Mouse (Mus musculus): ENCODE measurements around the gene Rnf26. TPM values are rescaled to one million over a fixed set of nuclear protein-coding genes. Genes with fewer than 3 reads are reported as not detected.

Gene Rnf26
- polyA plus RNA-seq, 1 experiment = not detected

DNA sequence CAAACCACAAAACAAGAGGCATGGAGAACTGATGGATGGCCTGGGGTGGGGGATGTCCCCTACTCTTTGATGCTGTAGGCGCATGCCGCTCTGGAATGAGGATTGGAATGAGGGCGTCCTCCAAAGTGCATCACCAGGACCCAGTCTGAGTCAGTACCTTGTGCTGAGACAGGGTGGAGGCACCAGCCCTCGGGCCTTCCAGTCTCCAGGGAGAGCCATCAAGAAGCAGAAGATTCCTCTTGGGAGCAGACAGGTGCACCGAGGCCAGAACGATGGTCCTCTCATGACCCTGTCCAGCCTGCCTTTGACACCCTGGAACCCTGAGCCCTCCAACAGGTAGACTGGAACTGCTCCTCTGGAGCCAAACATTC, 45.4 kb downstream of the Rnf26 start:
- TF ChIP-seq POLR2A (IDR thresholded peaks at IDR 0.05; ENCODE audit: insufficient read depth, low read depth, low read length) (no peak), CTCF (IDR thresholded peaks at IDR 0.05; ENCODE audit: insufficient read depth, low read depth, low read length) (no peak)
- 88% methylated on average over 6 of the region's 6 CpGs for WGBS
- Histone ChIP-seq H3K4me1 (ENCODE audit: control insufficient read depth, insufficient read depth, low read length) (peaks cover 24% of the 10 kb centered on the region), H3K27ac (ENCODE audit: insufficient read depth, low read depth, low read length) (no peak overlapping the region), H3K4me3 (ENCODE audit: insufficient read depth, low read depth, low read length) (no peak overlapping the region)

DNA sequence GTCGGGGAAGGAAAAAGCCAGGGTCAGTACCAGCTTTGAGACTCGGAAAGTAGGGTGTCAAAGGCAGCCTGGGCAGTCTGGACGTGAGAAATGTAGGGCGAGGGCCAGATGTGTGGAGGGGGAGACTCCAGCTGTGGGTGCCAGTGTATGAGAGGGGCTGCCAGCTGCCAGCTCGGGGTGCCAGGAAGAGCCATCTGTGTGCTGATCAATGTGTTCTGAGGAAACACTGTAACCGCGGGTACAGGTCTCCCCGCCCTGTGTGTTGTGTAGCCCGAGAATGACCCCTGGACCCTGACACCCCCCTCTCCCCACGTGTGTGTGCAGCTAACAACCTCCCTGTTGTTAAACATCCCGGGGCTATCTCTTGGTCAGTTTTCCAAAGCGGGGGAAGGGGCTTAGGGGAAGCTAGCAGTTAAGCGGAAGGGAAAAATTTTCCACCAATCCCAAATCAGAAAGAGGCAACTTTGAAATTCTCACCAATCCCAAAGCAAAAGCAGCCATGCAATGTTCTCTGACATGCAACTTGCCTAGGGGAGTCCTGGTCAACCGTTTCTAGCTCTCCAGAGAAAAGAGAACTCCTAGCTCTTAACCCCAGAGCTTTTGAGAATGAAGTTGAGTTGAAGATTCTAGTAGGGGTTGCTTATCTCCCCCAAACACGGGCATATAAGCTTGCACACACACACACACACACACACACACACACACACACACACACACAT, 45.9 kb downstream of the Rnf26 start:
- peak; percentile 2; the same call in 1 of the 2 replicates for TF ChIP-seq POLR2A (IDR thresholded peaks at IDR 0.05; ENCODE audit: insufficient read depth, low read depth, low read length)
- no peak for TF ChIP-seq CTCF (IDR thresholded peaks at IDR 0.05; ENCODE audit: insufficient read depth, low read depth, low read length)
- 2% methylated on average over 15 of the region's 15 CpGs for WGBS
- H3K27ac ChIP-seq (ENCODE audit: insufficient read depth, low read depth, low read length) = peak overlapping the region; percentile 79
- H3K4me1 ChIP-seq (ENCODE audit: control insufficient read depth, insufficient read depth, low read length) = peaks cover 19% of the 10 kb centered on the region
- H3K4me3 ChIP-seq (ENCODE audit: insufficient read depth, low read depth, low read length) = peak overlapping the region; percentile 65

DNA sequence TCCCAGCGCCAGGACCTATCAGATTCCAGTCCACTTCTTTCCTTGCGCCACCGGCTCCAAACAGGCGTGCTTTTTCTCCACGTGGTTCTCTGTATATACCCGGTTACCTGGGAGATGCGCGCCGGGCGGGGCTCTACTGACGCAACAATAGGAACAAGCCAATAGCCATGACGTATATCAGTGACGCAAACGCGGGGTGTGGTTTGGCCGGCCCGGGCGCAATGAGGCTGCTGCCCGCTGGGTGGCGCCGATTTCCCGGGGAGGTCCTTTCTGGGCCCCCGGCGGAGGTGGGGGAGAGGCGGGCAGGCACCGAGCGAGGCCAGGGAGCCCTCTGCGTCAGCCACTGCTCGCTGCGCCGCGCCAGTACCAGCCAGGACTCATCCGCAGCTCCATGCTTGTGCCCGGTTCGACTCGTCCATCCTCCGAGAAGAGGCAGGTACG, 46.5 kb downstream of the Rnf26 start, which contains the start of gene Usp2:
Gene Usp2, plus strand, starts transcription at position 237 of the 441 bp plus-strand sequence.
- WGBS = under 1% methylated on average over 38 of the region's 38 CpGs
- peak within 1 kb of the TSS; percentile 65 for H3K4me3 ChIP-seq (ENCODE audit: insufficient read depth, low read depth, low read length)
- peak within 1 kb of the TSS; percentile 79 for H3K27ac ChIP-seq (ENCODE audit: insufficient read depth, low read depth, low read length)
- H3K4me1 ChIP-seq (ENCODE audit: control insufficient read depth, insufficient read depth, low read length) = peaks cover 13% of the 10 kb centered on the region
- peak; percentile 39; the same call in 1 of the 2 replicates for TF ChIP-seq POLR2A (IDR thresholded peaks at IDR 0.05; ENCODE audit: insufficient read depth, low read depth, low read length)
- peak; percentile 81 for TF ChIP-seq CTCF (IDR thresholded peaks at IDR 0.05; ENCODE audit: insufficient read depth, low read depth, low read length)

DNA sequence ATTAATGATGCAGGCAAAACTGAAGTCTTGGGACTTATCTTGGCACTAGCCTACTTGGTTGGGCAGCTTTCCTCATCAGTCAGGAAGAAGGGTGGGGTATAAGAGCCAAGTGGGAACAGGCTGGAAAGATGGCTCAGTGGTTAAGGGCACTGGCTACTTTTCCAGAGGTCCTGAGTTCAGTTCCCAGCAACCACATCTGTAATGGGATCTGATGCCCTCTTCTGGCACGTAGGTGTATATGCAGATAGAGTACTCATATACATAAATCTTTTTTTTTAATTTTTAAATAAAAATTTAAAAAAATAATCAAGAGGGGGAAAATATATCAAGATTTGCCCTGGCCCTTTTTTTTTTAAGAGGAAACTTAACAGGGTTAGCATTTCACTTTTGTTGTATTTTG, 48.1 kb downstream of the Rnf26 start:
- no peak overlapping the region for H3K4me3 ChIP-seq (ENCODE audit: insufficient read depth, low read depth, low read length)
- peaks cover 6% of the 10 kb centered on the region for H3K4me1 ChIP-seq (ENCODE audit: control insufficient read depth, insufficient read depth, low read length)
- H3K27ac ChIP-seq (ENCODE audit: insufficient read depth, low read depth, low read length) = no peak overlapping the region
- WGBS = 40% methylated on average over 1 of the region's 1 CpGs
- TF ChIP-seq CTCF (IDR thresholded peaks at IDR 0.05; ENCODE audit: insufficient read depth, low read depth, low read length) = no peak
- TF ChIP-seq POLR2A (IDR thresholded peaks at IDR 0.05; ENCODE audit: insufficient read depth, low read depth, low read length) = no peak

DNA sequence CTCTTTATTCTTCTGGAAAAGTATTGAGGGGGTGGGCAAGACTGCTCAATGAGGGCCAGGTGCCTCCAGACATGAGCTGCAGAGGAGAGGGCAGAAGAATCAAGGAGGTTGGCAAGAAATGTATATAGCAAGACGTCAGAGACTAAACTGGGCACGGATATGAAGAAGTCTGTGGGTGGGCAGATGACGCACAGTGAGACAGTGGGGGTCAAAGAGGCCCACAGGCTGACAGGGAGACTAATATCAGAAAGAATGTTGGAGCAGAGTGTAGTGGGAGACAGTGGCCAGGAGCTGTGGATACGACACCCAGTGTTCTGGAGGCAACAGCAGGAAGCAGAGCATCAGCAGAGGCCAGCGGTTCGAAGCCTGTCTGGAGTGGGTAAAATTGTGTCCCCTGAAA, 54.7 kb downstream of the Rnf26 start:
- TF ChIP-seq POLR2A (IDR thresholded peaks at IDR 0.05; ENCODE audit: insufficient read depth, low read depth, low read length) = no peak
- no peak for TF ChIP-seq CTCF (IDR thresholded peaks at IDR 0.05; ENCODE audit: insufficient read depth, low read depth, low read length)
- no peaks in the 10 kb centered on the region for H3K4me1 ChIP-seq (ENCODE audit: control insufficient read depth, insufficient read depth, low read length)
- no peak overlapping the region for H3K4me3 ChIP-seq (ENCODE audit: insufficient read depth, low read depth, low read length)
- WGBS = 86% methylated on average over 6 of the region's 6 CpGs
- no peak overlapping the region for H3K27ac ChIP-seq (ENCODE audit: insufficient read depth, low read depth, low read length)

DNA sequence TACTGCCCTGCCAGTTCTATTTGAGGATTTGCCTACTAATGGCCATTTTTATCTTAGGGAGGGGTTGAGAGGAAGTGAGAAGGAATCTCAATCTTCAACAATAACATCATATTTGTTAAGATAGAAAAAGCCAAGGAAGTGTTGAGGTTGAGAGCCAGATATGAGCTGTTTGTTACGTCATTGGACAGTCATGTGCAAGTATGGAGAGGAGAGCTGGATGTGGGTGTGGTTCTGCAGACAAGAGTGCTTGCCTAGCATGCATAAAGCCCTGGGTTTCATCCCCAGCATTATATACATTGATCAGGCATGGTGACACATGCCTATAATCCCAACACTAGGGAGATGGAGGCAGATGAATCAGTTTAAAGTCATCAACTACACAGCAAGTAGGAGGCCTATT, 59.4 kb downstream of the Rnf26 start:
- no peak overlapping the region for H3K27ac ChIP-seq (ENCODE audit: insufficient read depth, low read depth, low read length)
- WGBS = 77% methylated on average over 1 of the region's 1 CpGs

DNA sequence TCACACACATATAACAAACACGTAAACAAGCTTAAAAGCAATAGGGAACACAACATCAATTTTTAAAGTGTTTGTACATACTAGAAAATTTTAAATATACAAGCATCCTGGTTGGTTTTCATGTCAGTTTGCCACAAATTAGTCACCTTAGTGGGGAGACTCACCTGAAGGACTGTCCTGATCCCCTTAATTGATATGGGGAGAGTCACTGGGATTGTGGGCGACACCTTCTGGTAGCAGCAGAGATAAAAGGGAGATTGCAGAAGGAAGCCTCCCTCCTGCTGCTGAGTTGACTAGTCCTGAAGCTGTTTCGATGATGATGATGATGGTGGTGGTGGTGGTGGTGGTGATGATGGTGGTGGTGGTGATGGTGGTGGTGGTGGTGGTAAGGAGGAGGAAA, 60.5 kb downstream of the Rnf26 start:
- TF ChIP-seq POLR2A (IDR thresholded peaks at IDR 0.05; ENCODE audit: insufficient read depth, low read depth, low read length) (no peak), CTCF (IDR thresholded peaks at IDR 0.05; ENCODE audit: insufficient read depth, low read depth, low read length) (no peak)
- Histone ChIP-seq H3K4me3 (ENCODE audit: insufficient read depth, low read depth, low read length) (no peak overlapping the region), H3K4me1 (ENCODE audit: control insufficient read depth, insufficient read depth, low read length) (peaks cover 14% of the 10 kb centered on the region), H3K27ac (ENCODE audit: insufficient read depth, low read depth, low read length) (no peak overlapping the region)
- 75% methylated on average over 3 of the region's 3 CpGs for WGBS

More for the DNA sequence above, 59.4 kb downstream of the Rnf26 start:
- peaks cover 4% of the 10 kb centered on the region for H3K4me1 ChIP-seq (ENCODE audit: control insufficient read depth, insufficient read depth, low read length)
- no peak for TF ChIP-seq CTCF (IDR thresholded peaks at IDR 0.05; ENCODE audit: insufficient read depth, low read depth, low read length)
- no peak for TF ChIP-seq POLR2A (IDR thresholded peaks at IDR 0.05; ENCODE audit: insufficient read depth, low read depth, low read length)
- H3K4me3 ChIP-seq (ENCODE audit: insufficient read depth, low read depth, low read length) = no peak overlapping the region

DNA sequence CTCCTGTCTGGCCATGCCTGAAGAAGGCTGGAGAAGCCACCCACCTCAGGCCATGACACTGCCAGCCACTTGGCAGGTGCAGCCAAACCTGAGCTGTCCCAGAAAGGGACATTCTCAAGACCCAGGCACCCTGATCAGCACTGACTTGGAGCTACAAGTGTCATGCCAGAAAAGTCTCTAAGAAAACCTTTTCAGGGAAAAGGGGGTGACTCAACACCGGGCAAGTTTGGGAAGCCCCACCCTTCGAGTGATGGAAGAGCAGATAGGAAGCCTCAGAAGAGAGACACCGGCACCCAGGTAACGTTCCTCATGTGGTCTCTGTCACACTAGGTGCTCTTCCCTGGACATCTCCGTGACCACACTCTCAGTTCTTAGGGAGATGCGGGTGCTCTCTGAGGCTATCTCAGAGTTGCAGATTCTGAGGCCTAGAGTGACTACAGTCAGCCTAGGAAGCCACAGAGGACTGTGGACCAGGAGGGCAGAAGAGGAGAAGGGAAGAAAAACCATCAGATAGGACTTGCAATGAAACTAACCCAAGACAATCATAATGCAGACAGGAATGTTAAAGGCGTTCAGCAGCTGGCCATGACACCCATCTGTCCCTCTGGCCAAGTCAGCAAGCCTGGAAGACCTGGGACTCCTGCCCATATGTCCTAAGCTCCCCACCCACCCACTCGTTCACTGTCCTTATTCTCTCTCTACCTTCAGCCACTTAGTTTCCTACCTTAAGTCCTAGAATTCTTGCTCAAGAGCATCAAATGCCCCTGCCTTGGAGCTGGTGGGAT, 63.7 kb downstream of the Rnf26 start:
- H3K4me1 ChIP-seq (ENCODE audit: control insufficient read depth, insufficient read depth, low read length) = peaks cover 22% of the 10 kb centered on the region
- no peak overlapping the region for H3K27ac ChIP-seq (ENCODE audit: insufficient read depth, low read depth, low read length)
- no peak overlapping the region for H3K4me3 ChIP-seq (ENCODE audit: insufficient read depth, low read depth, low read length)
- TF ChIP-seq CTCF (IDR thresholded peaks at IDR 0.05; ENCODE audit: insufficient read depth, low read depth, low read length) = no peak
- no peak for TF ChIP-seq POLR2A (IDR thresholded peaks at IDR 0.05; ENCODE audit: insufficient read depth, low read depth, low read length)
- WGBS = 87% methylated on average over 8 of the region's 8 CpGs
